Mouse (Mus musculus): ENCODE results near the gene Rbfox3. TPM values are rescaled to one million over a fixed set of nuclear protein-coding genes. Genes with fewer than 3 reads are reported as not detected.

The Rbfox3 gene
- polyA plus RNA-seq, 1 experiment from 2014 or later: 0.37 TPM

- H3K27me3 ChIP-seq (ENCODE audit: control insufficient read depth, insufficient read depth, low read length): no peaks in the 10 kb centered on the region
- H3K36me3 ChIP-seq (ENCODE audit: control insufficient read depth, insufficient read depth, low read length): no peaks in the 10 kb centered on the region
- WGBS: 89% methylated on average over 14 of the region's 14 CpGs
- no peak for ATAC-seq (ENCODE audit: low FRiP score, low TSS enrichment)
- H3K4me2 ChIP-seq (replicated peaks; ENCODE audit: low read depth, low read length): no peak overlapping the region
- H3K4me1 ChIP-seq (ENCODE audit: control insufficient read depth, insufficient read depth, low read length): no peaks in the 10 kb centered on the region
- no peaks in the 10 kb centered on the region for H3K9me3 ChIP-seq (ENCODE audit: control insufficient read depth, low read length)
- no peak overlapping the region for H3K4me3 ChIP-seq (ENCODE audit: low read length)
- no peak overlapping the region for H3K27ac ChIP-seq (ENCODE audit: low read depth, low read length)
- H3K9ac ChIP-seq (ENCODE audit: low read depth, low read length): no peak overlapping the region
Observed at GRCm38 (mm10) chr11:118653521-118654318, 257.7 kb downstream of the Rbfox3 start.

GRCm38 (mm10) chr11:118652401-118653240, 258.8 kb downstream of the Rbfox3 start:
- WGBS: 83% methylated on average over 13 of the region's 13 CpGs
- Histone ChIP-seq H3K4me2 (replicated peaks; ENCODE audit: low read depth, low read length) (no peak overlapping the region), H3K27ac (ENCODE audit: low read depth, low read length) (no peak overlapping the region), H3K9ac (ENCODE audit: low read depth, low read length) (no peak overlapping the region), H3K27me3 (ENCODE audit: control insufficient read depth, insufficient read depth, low read length) (no peaks in the 10 kb centered on the region), H3K4me1 (ENCODE audit: control insufficient read depth, insufficient read depth, low read length) (no peaks in the 10 kb centered on the region), H3K36me3 (ENCODE audit: control insufficient read depth, insufficient read depth, low read length) (no peaks in the 10 kb centered on the region), H3K4me3 (ENCODE audit: low read length) (no peak overlapping the region), H3K9me3 (ENCODE audit: control insufficient read depth, low read length) (no peaks in the 10 kb centered on the region)
- ATAC-seq (ENCODE audit: low FRiP score, low TSS enrichment): no peak

GRCm38 (mm10) chr11:118648369-118648768, 263.0 kb downstream of the Rbfox3 start:
- Histone ChIP-seq H3K4me2 (replicated peaks; ENCODE audit: low read depth, low read length) (no peak overlapping the region), H3K27ac (ENCODE audit: low read depth, low read length) (no peak overlapping the region), H3K9me3 (ENCODE audit: control insufficient read depth, low read length) (no peaks in the 10 kb centered on the region), H3K4me1 (ENCODE audit: control insufficient read depth, insufficient read depth, low read length) (no peaks in the 10 kb centered on the region), H3K27me3 (ENCODE audit: control insufficient read depth, insufficient read depth, low read length) (no peaks in the 10 kb centered on the region), H3K4me3 (ENCODE audit: low read length) (no peak overlapping the region), H3K9ac (ENCODE audit: low read depth, low read length) (no peak overlapping the region), H3K36me3 (ENCODE audit: control insufficient read depth, insufficient read depth, low read length) (no peaks in the 10 kb centered on the region)
- ATAC-seq (ENCODE audit: low FRiP score, low TSS enrichment): no peak
- 22% methylated on average over 5 of the region's 5 CpGs for WGBS

GRCm38 (mm10) chr11:118646864-118647263, 264.5 kb downstream of the Rbfox3 start:
- ATAC-seq (ENCODE audit: low FRiP score, low TSS enrichment): no peak
- 94% methylated on average over 3 of the region's 3 CpGs for WGBS
- H3K4me2 ChIP-seq (replicated peaks; ENCODE audit: low read depth, low read length): no peak overlapping the region
- no peaks in the 10 kb centered on the region for H3K9me3 ChIP-seq (ENCODE audit: control insufficient read depth, low read length)
- H3K27me3 ChIP-seq (ENCODE audit: control insufficient read depth, insufficient read depth, low read length): no peaks in the 10 kb centered on the region
- H3K4me1 ChIP-seq (ENCODE audit: control insufficient read depth, insufficient read depth, low read length): no peaks in the 10 kb centered on the region
- no peak overlapping the region for H3K27ac ChIP-seq (ENCODE audit: low read depth, low read length)
- H3K4me3 ChIP-seq (ENCODE audit: low read length): no peak overlapping the region
- no peaks in the 10 kb centered on the region for H3K36me3 ChIP-seq (ENCODE audit: control insufficient read depth, insufficient read depth, low read length)
- no peak overlapping the region for H3K9ac ChIP-seq (ENCODE audit: low read depth, low read length)

- WGBS: 90% methylated on average over 3 of the region's 3 CpGs
- H3K9ac ChIP-seq (ENCODE audit: low read depth, low read length): no peak overlapping the region
- H3K36me3 ChIP-seq (ENCODE audit: control insufficient read depth, insufficient read depth, low read length): no peaks in the 10 kb centered on the region
- H3K27ac ChIP-seq (ENCODE audit: low read depth, low read length): no peak overlapping the region
- no peaks in the 10 kb centered on the region for H3K4me1 ChIP-seq (ENCODE audit: control insufficient read depth, insufficient read depth, low read length)
- no peak overlapping the region for H3K4me3 ChIP-seq (ENCODE audit: low read length)
- no peak for ATAC-seq (ENCODE audit: low FRiP score, low TSS enrichment)
- no peaks in the 10 kb centered on the region for H3K9me3 ChIP-seq (ENCODE audit: control insufficient read depth, low read length)
- H3K27me3 ChIP-seq (ENCODE audit: control insufficient read depth, insufficient read depth, low read length): no peaks in the 10 kb centered on the region
- H3K4me2 ChIP-seq (replicated peaks; ENCODE audit: low read depth, low read length): no peak overlapping the region
Observed at GRCm38 (mm10) chr11:118645158-118645557, 266.2 kb downstream of the Rbfox3 start.

GRCm38 (mm10) chr11:118640706-118641105, 270.7 kb downstream of the Rbfox3 start:
- no peaks in the 10 kb centered on the region for H3K9me3 ChIP-seq (ENCODE audit: control insufficient read depth, low read length)
- H3K9ac ChIP-seq (ENCODE audit: low read depth, low read length): no peak overlapping the region
- no peak overlapping the region for H3K27ac ChIP-seq (ENCODE audit: low read depth, low read length)
- no peak for ATAC-seq (ENCODE audit: low FRiP score, low TSS enrichment)
- no peak overlapping the region for H3K4me2 ChIP-seq (replicated peaks; ENCODE audit: low read depth, low read length)
- H3K4me1 ChIP-seq (ENCODE audit: control insufficient read depth, insufficient read depth, low read length): no peaks in the 10 kb centered on the region
- no peak overlapping the region for H3K4me3 ChIP-seq (ENCODE audit: low read length)
- 82% methylated on average over 4 of the region's 4 CpGs for WGBS
- no peaks in the 10 kb centered on the region for H3K27me3 ChIP-seq (ENCODE audit: control insufficient read depth, insufficient read depth, low read length)
- H3K36me3 ChIP-seq (ENCODE audit: control insufficient read depth, insufficient read depth, low read length): no peaks in the 10 kb centered on the region

- Histone ChIP-seq H3K27ac (ENCODE audit: low read depth, low read length) (no peak overlapping the region), H3K4me1 (ENCODE audit: control insufficient read depth, insufficient read depth, low read length) (no peaks in the 10 kb centered on the region), H3K9ac (ENCODE audit: low read depth, low read length) (no peak overlapping the region), H3K27me3 (ENCODE audit: control insufficient read depth, insufficient read depth, low read length) (no peaks in the 10 kb centered on the region), H3K4me3 (ENCODE audit: low read length) (no peak overlapping the region), H3K9me3 (ENCODE audit: control insufficient read depth, low read length) (no peaks in the 10 kb centered on the region), H3K4me2 (replicated peaks; ENCODE audit: low read depth, low read length) (no peak overlapping the region), H3K36me3 (ENCODE audit: control insufficient read depth, insufficient read depth, low read length) (no peaks in the 10 kb centered on the region)
- ATAC-seq (ENCODE audit: low FRiP score, low TSS enrichment): no peak
- WGBS: 59% methylated on average over 10 of the region's 10 CpGs
Observed at GRCm38 (mm10) chr11:118637718-118638117, 273.7 kb downstream of the Rbfox3 start.

GRCm38 (mm10) chr11:118634647-118635046, 276.8 kb downstream of the Rbfox3 start:
- Histone ChIP-seq H3K4me1 (ENCODE audit: control insufficient read depth, insufficient read depth, low read length) (no peaks in the 10 kb centered on the region), H3K36me3 (ENCODE audit: control insufficient read depth, insufficient read depth, low read length) (no peaks in the 10 kb centered on the region), H3K4me3 (ENCODE audit: low read length) (no peak overlapping the region), H3K4me2 (replicated peaks; ENCODE audit: low read depth, low read length) (no peak overlapping the region), H3K27me3 (ENCODE audit: control insufficient read depth, insufficient read depth, low read length) (no peaks in the 10 kb centered on the region), H3K9me3 (ENCODE audit: control insufficient read depth, low read length) (no peaks in the 10 kb centered on the region), H3K9ac (ENCODE audit: low read depth, low read length) (no peak overlapping the region), H3K27ac (ENCODE audit: low read depth, low read length) (no peak overlapping the region)
- no peak for ATAC-seq (ENCODE audit: low FRiP score, low TSS enrichment)
- 56% methylated on average over 8 of the region's 8 CpGs for WGBS

GRCm38 (mm10) chr11:118629718-118630117, 281.7 kb downstream of the Rbfox3 start:
- Histone ChIP-seq H3K4me2 (replicated peaks; ENCODE audit: low read depth, low read length) (no peak overlapping the region), H3K4me3 (ENCODE audit: low read length) (no peak overlapping the region), H3K27ac (ENCODE audit: low read depth, low read length) (no peak overlapping the region), H3K9ac (ENCODE audit: low read depth, low read length) (no peak overlapping the region), H3K9me3 (ENCODE audit: control insufficient read depth, low read length) (no peaks in the 10 kb centered on the region), H3K27me3 (ENCODE audit: control insufficient read depth, insufficient read depth, low read length) (no peaks in the 10 kb centered on the region), H3K4me1 (ENCODE audit: control insufficient read depth, insufficient read depth, low read length) (no peaks in the 10 kb centered on the region), H3K36me3 (ENCODE audit: control insufficient read depth, insufficient read depth, low read length) (no peaks in the 10 kb centered on the region)
- no peak for ATAC-seq (ENCODE audit: low FRiP score, low TSS enrichment)
- WGBS: 85% methylated on average over 1 of the region's 1 CpGs

Measured in kidney, embryonic 14.5 days (tissue).